Mouse (Mus musculus) embryonic facial prominence, embryonic 11.5 days (tissue): ENCODE data around the gene Adgrf5. TPM values are rescaled to one million over a fixed set of nuclear protein-coding genes. Genes with fewer than 3 reads are reported as not detected.

Experiments
- ATAC-seq: fragments of 200-750 bp; cut with Nextera tagmentation; replicated peaks from 2 replicates; pipeline ENCODE4 v1.8.0; 2017; ENCODE audit warnings: low read depth; ENCODE audit not compliant: insufficient number of reproducible peaks, low FRiP score, low TSS enrichment
- DNase-seq: peaks from one replicate; pipeline ENCODE4 v3.0.0-alpha.2; 2015; ENCODE audit warnings: low spot score
- H3K27ac ChIP-seq: fragments of 300-500 bp; sonication (generic); replicated peaks from 2 replicates; pipeline ENCODE4 v1.5.1; 2014; ENCODE audit warnings: mild to moderate bottlenecking, low read depth, low read length, control low read depth
- H3K27me3 ChIP-seq: fragments of 300-500 bp; sonication (generic); 2 replicates; pipeline ENCODE4 v1.6.1; 2014; ENCODE audit warnings: mild to moderate bottlenecking, low read length, moderate library complexity, mixed read lengths; ENCODE audit not compliant: control insufficient read depth, insufficient read depth
- H3K36me3 ChIP-seq: fragments of 300-500 bp; sonication (generic); replicated peaks from 2 replicates; pipeline ENCODE4 v1.6.1; 2014; ENCODE audit warnings: low read depth, mild to moderate bottlenecking, low read length, moderate library complexity, mixed read lengths; ENCODE audit not compliant: control insufficient read depth, insufficient read depth
- H3K4me1 ChIP-seq: fragments of 300-500 bp; sonication (generic); 2 replicates; pipeline ENCODE4 v1.6.1; 2014; ENCODE audit warnings: low read length, mixed read lengths; ENCODE audit not compliant: control insufficient read depth, insufficient read depth
- H3K4me2 ChIP-seq: fragments of 300-500 bp; sonication (generic); 2 replicates; pipeline ENCODE4 v1.6.1; 2014; ENCODE audit warnings: low read depth, mild to moderate bottlenecking, control low read depth, low read length, moderate library complexity
- H3K4me3 ChIP-seq: fragments of 300-500 bp; sonication (generic); 2 replicates; pipeline ENCODE4 v1.5.1; 2014; ENCODE audit warnings: low read depth, low read length, control low read depth
- H3K9ac ChIP-seq: fragments of 300-500 bp; sonication (generic); replicated peaks from 2 replicates; pipeline ENCODE4 v1.6.1; 2014; ENCODE audit warnings: mild to moderate bottlenecking, control low read depth, low read length
- H3K9me3 ChIP-seq: fragments of 300-500 bp; sonication (generic); replicated peaks from 2 replicates; pipeline ENCODE4 v1.6.1; 2016; ENCODE audit warnings: mild to moderate bottlenecking, low read length, inconsistent platforms, mixed read lengths; ENCODE audit not compliant: control insufficient read depth
- WGBS: fragments of 180-500 bp; shearing (Covaris S2); extraction: QIAGEN DNeasy Blood & Tissue Kit; methylation state at CpG from one replicate; pipeline ENCODE4 v1.1.7; 2014; 5-methylcytosine and 5-hydroxymethylcytosine counted together
- polyA plus RNA-seq: library from polyadenylated mRNA; unstranded; fragments of >200 nt; fragmentation: Nextera tagmentation; extraction: Ambion mirVana; gene quantifications from 2 replicates; pipeline ENCODE4 v1.2.1, GENCODE M21; 2014

The Adgrf5 gene
- polyA plus RNA-seq, 1 experiment from 2014 or later = 8.5 TPM

- Histone ChIP-seq H3K27me3 (no peaks in the 10 kb centered on the region), H3K27ac (no peak overlapping the region), H3K4me2 (no peak overlapping the region), H3K36me3 (no peaks in the 10 kb centered on the region), H3K9ac (no peak overlapping the region), H3K9me3 (no peaks in the 10 kb centered on the region), H3K4me1 (no peaks in the 10 kb centered on the region), H3K4me3 (no peak overlapping the region)
- 91% methylated on average over 5 of the region's 5 CpGs for WGBS
- no peak for DNase-seq
- ATAC-seq = no peak
Measured at GRCm38 (mm10) chr17:43386331-43386730, 26.1 kb downstream of the Adgrf5 start.

- no peak for DNase-seq
- no peaks in the 10 kb centered on the region for H3K4me1 ChIP-seq
- no peaks in the 10 kb centered on the region for H3K27me3 ChIP-seq
- no peak overlapping the region for H3K4me2 ChIP-seq
- H3K9me3 ChIP-seq = no peaks in the 10 kb centered on the region
- no peak for ATAC-seq
- 66% methylated on average over 3 of the region's 3 CpGs for WGBS
- no peak overlapping the region for H3K9ac ChIP-seq
- H3K36me3 ChIP-seq = no peaks in the 10 kb centered on the region
- no peak overlapping the region for H3K27ac ChIP-seq
- H3K4me3 ChIP-seq = no peak overlapping the region
Measured at GRCm38 (mm10) chr17:43387171-43387570, 26.9 kb downstream of the Adgrf5 start.

GRCm38 (mm10) chr17:43389256-43389655 is 29.0 kb downstream of the Adgrf5 start:
- Histone ChIP-seq H3K27me3 (no peaks in the 10 kb centered on the region), H3K9ac (no peak overlapping the region), H3K4me3 (no peak overlapping the region), H3K36me3 (no peaks in the 10 kb centered on the region), H3K27ac (no peak overlapping the region), H3K4me2 (no peak overlapping the region), H3K4me1 (no peaks in the 10 kb centered on the region), H3K9me3 (no peaks in the 10 kb centered on the region)
- WGBS = 86% methylated on average over 11 of the region's 11 CpGs
- ATAC-seq (no peak), DNase-seq (no peak)

- no peak for ATAC-seq
Measured at GRCm38 (mm10) chr17:43392191-43392590, 31.9 kb downstream of the Adgrf5 start.

GRCm38 (mm10) chr17:43393669-43394068 is 33.4 kb downstream of the Adgrf5 start:
- H3K4me1 ChIP-seq = no peaks in the 10 kb centered on the region
- WGBS = 82% methylated on average over 8 of the region's 8 CpGs
- DNase-seq = no peak
- H3K27ac ChIP-seq = no peak overlapping the region
- no peaks in the 10 kb centered on the region for H3K27me3 ChIP-seq
- H3K4me3 ChIP-seq = no peak overlapping the region
- no peaks in the 10 kb centered on the region for H3K36me3 ChIP-seq
- H3K9me3 ChIP-seq = no peaks in the 10 kb centered on the region
- no peak overlapping the region for H3K9ac ChIP-seq
- no peak for ATAC-seq
- no peak overlapping the region for H3K4me2 ChIP-seq

More at GRCm38 (mm10) chr17:43392191-43392590, 31.9 kb downstream of the Adgrf5 start:
- Histone ChIP-seq H3K9me3 (no peaks in the 10 kb centered on the region), H3K9ac (no peak overlapping the region), H3K27me3 (no peaks in the 10 kb centered on the region), H3K4me3 (no peak overlapping the region), H3K27ac (no peak overlapping the region), H3K4me2 (no peak overlapping the region), H3K36me3 (no peaks in the 10 kb centered on the region), H3K4me1 (no peaks in the 10 kb centered on the region)
- 41% methylated on average over 9 of the region's 9 CpGs for WGBS
- DNase-seq = no peak

GRCm38 (mm10) chr17:43395400-43396258 is 35.4 kb downstream of the Adgrf5 start:
- ATAC-seq = no peak
- Histone ChIP-seq H3K9ac (no peak overlapping the region), H3K4me3 (no peak overlapping the region), H3K9me3 (no peaks in the 10 kb centered on the region), H3K4me1 (no peaks in the 10 kb centered on the region), H3K27ac (no peak overlapping the region), H3K27me3 (no peaks in the 10 kb centered on the region), H3K36me3 (no peaks in the 10 kb centered on the region), H3K4me2 (no peak overlapping the region)
- WGBS = 74% methylated on average over 12 of the region's 12 CpGs
- DNase-seq = no peak

GRCm38 (mm10) chr17:43398612-43399011 is 38.4 kb downstream of the Adgrf5 start:
- H3K27ac ChIP-seq = no peak overlapping the region
- no peak overlapping the region for H3K4me2 ChIP-seq
- no peaks in the 10 kb centered on the region for H3K27me3 ChIP-seq
- no peaks in the 10 kb centered on the region for H3K9me3 ChIP-seq
- no peaks in the 10 kb centered on the region for H3K4me1 ChIP-seq
- 74% methylated on average over 7 of the region's 7 CpGs for WGBS
- no peak for DNase-seq
- H3K4me3 ChIP-seq = no peak overlapping the region
- no peak overlapping the region for H3K9ac ChIP-seq
- ATAC-seq = no peak
- no peaks in the 10 kb centered on the region for H3K36me3 ChIP-seq

GRCm38 (mm10) chr17:43399151-43399550 is 38.9 kb downstream of the Adgrf5 start:
- 77% methylated on average over 3 of the region's 3 CpGs for WGBS
- H3K27me3 ChIP-seq = no peaks in the 10 kb centered on the region
- no peaks in the 10 kb centered on the region for H3K36me3 ChIP-seq
- no peaks in the 10 kb centered on the region for H3K4me1 ChIP-seq
- no peak overlapping the region for H3K4me3 ChIP-seq
- H3K9ac ChIP-seq = no peak overlapping the region
- no peak for ATAC-seq
- no peaks in the 10 kb centered on the region for H3K9me3 ChIP-seq
- no peak overlapping the region for H3K27ac ChIP-seq
- DNase-seq = no peak
- H3K4me2 ChIP-seq = no peak overlapping the region
